Mouse (Mus musculus): ENCODE results near the gene Zfhx3.

Gene Zfhx3

DNA sequence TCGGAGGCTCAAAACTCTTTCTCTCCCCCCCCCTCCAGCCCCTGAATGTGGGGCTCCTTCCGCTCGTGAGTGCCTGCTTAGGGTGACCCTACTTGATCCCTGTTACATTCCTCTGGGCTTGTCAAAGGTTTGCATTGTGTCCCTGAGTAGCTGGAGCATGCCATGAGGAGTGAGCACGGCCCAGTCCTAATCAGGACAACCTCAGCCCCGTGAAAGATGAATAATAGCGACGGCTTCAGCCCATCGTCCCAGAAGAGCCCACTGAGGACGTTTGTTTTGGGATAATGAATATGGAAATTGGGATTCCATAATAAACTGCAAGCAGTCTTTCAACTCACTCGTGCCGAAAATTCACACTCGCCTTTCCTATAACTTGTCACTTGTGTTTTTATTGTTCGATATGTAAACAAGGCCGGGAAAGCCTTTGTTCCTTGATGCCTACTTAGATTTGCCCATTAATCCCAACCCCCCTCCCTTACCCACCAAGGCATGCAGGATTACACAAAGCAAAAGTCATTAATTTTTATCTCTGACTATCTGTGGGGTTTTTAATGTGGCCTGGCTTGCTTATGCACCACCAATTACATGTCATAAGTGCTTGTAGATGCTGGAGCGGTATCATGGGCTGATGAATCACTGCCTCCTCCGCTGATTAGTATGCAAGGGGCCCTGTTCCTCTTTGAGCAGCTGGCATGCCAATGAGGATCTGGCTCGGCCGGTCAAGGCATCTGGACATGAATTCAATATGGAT is 512.3 kb downstream of the Zfhx3 start:
- DNase-seq (ENCODE audit: inconsistent ontology term), result peak; percentile 75

DNA sequence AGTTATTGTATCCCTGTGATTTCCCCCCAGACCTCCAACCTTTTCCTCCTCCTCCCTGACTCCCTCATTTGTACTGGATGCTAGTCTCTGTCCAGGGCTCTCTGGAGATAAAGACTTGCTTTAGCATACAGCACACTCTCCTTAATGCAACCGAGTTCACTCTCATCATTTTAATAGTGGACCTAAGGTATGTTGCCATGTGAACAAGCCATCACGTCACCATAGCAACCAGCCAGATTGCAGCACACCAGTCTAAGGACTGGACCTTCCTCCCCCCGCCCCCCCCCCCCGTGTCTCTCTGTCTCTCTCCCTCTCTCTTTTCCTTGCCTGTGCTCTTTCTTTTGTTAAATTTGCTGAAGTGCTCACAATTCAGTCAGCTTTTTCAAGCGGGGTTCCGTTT is 524.2 kb downstream of the Zfhx3 start:
- DNase-seq (ENCODE audit: inconsistent ontology term), result no peak

DNA sequence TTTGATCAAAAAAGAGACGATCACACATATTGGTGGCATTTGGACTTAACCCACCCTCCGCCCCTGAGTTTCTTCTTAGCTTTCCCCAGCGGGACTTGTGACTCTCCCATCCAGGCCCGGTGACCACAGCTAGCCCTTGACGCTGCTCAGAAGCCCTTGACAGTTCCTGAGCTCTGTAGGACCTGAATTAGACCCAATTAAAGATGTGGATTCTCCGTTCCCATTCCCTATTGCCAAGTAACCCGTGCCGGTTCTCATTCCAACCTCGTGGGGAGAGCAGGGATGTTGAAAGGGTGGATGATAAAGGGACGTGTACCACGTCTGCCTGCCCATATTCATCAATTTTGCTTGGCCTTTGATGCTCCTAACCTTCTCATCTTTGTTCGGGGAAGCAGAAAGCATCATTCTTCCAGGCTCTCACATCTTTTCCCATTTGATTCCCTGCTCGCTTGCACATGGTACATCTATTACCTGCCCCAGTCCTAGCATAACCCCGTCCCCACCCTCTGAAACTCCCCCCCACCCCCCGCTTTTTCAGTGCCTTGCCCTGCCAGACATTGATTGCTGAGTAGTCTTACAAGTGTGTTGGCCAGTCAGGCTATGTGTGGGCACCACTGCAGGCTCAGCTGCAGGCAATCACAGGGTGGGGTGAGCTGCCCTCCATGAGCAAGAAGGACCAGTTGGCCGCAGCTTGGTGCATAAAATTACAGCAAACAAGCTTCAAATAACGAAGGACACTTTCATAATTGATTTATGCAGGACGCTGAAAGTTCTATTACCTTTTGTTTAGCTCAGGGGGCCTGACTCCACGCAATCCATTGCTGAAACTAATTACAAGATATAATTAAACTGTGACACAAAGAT is 525.0 kb downstream of the Zfhx3 start:
- DNase-seq (ENCODE audit: inconsistent ontology term), result no peak

DNA sequence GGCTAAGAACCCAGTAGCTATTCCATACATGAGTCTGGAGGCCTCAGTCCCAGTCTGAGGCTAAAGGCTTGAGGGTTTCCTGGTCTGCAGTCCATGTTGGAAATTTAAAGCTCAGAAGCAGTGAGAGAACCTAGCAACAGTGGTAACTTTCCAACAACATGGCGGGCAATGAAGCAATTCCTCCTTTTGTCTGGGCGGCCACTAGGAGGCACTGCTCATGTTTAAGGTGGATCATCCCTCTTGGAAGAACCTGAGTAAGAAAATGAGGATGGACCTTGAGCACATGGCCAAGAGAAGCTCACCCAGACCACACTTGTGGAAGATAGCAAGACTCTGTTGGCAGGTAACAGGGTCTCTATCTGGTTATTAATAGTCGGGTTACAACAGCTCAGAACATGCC is 527.8 kb downstream of the Zfhx3 start:
- DNase-seq (ENCODE audit: inconsistent ontology term), result no peak

DNA sequence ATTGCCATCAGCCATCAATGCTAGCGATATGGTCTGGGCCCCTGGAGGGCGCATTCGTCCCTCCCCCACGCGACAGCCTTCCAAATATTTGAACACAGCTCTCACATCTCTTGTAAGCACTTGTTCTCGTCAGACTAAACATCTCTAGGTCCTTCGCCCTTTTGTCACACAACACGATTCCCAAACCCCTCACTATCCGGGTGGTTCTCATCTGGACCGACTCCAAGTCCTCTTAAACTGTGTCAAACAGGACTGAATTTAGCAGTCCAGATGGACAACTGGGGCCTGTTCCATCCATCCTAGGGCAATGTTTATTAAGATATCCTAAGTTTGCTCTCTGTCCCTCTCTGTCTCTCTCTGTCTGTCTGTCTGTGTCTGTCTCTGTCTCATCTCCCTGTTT is 532.1 kb downstream of the Zfhx3 start:
- DNase-seq (ENCODE audit: inconsistent ontology term), result no peak

DNA sequence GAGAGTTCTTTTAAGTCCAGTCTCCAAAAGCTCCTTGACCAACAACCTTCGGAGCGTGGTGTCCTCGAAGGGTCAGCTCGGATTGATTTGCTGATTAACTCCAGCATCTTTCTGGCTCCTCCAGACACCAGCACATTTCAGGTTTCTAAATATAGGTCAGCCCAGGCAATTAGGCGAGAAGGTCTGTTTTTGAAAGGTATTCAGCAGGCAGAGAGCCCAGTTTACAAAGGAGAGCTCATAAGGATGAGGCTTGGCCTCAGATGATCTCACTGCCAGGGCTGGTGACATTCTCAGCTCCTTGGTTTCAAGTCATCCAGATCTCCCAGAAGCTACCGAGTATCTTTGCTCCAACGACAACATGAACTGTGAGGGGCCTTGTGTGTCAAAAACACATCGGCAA is 535.7 kb downstream of the Zfhx3 start:
- no peak for DNase-seq (ENCODE audit: inconsistent ontology term)

DNA sequence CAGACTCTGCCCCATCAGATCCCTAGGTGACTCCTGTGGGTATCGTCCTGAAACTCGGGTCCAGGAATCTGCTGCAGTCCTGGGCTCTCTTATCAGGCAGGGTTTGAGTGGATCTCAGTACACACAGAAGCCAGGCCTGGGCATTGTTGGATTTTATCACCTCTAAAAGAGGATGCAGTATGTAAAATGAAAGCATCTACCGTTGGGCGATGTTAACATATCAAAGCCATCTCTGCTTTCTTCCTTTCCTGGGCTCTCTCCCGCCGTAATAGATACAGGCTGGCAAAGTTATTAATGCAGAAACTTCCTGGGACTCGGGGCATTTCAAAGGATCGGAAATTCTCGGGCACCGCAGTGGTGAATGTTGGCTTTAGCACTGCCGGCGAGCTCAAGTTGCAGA is 537.7 kb downstream of the Zfhx3 start:
- DNase-seq (ENCODE audit: inconsistent ontology term), result no peak

DNA sequence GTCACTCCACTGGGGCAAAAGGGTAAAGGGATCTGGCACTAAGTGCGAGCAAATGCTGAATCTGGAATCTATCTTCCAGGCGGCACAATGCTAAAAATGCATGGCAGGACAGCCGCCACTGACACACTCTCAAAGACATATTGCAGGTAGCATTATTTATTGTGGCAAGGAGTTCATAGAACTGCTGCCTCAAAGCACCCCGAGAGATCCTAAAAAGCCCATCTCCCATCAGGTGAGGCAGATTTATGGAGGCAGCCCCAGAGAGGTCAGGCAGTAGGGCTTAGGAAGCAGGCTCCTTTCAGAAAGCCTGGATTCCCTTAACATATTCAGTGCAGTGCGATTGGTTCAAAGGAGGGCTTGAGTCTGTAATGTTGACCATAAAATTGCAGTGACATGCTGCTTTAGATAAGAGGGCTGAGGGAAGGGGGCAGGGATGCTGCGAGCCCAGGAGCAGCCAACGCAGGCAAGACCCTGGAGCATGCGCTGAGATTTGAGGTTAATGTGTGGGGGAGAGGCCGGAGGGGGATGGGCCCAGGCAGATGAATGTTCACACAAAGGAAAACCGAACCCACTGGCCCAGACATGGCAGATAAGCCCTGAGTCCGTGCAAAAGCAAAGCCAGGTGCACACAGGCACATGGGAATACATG is 538.8 kb downstream of the Zfhx3 start:
- DNase-seq (ENCODE audit: inconsistent ontology term), result no peak

DNA sequence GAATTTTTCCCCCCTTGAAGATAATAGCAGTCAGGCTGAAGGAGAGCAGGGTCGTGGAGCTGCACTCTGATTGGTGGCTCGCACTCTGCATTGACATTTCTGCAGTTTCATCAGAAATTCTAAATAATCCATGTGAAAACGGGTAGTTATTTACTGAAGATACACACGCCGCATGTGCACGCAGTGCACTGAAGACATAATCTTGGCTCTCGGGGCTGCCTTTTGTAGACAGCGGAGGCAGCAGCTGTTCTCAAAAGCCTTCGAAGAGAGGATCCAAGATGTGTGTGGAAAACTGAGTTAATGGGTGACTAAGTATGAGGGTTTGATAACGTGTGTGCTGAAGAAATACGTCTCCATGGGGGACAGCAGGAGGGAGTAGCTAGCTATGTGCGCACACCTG is 553.7 kb downstream of the Zfhx3 start:
- no peak for DNase-seq (ENCODE audit: inconsistent ontology term)

DNA sequence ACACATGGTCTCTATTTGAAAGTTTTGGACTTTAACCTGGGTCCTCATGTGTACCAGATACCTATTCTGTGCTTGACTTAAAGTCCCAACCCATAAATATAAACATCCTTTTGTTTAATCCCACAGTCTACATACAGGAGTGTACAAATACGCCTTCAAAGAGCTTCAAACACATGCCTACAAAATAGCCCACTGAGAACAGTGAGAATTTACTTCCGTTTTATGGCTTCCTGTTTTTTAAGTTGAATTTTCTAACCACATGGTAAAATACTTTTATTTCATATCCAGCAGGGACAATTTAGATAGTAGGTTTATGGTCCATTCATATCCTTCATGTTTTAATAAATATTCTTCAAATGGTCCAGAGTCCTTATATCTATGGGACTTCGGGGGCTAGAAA is 564.3 kb downstream of the Zfhx3 start:
- no peak for DNase-seq (ENCODE audit: inconsistent ontology term)

DNA sequence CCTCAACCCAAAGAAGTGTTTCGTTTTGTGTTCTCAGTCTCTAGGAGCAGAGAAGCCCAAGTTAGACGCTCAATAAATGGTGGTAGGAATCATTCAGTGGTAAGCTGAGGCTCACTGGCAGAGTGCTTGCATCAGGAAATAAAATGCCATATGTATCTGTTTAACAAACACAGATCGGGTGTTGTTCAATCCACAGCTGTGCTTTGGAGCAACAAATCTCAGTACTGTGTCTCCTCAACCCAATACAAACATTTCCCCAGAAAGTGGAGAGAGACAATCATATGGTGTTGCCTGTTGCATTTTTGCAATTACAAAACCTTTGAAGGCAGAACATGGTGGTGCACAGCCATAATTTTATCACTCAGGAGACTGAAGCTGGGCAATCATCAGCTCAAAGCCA is 565.3 kb downstream of the Zfhx3 start:
- no peak for DNase-seq (ENCODE audit: inconsistent ontology term)

DNA sequence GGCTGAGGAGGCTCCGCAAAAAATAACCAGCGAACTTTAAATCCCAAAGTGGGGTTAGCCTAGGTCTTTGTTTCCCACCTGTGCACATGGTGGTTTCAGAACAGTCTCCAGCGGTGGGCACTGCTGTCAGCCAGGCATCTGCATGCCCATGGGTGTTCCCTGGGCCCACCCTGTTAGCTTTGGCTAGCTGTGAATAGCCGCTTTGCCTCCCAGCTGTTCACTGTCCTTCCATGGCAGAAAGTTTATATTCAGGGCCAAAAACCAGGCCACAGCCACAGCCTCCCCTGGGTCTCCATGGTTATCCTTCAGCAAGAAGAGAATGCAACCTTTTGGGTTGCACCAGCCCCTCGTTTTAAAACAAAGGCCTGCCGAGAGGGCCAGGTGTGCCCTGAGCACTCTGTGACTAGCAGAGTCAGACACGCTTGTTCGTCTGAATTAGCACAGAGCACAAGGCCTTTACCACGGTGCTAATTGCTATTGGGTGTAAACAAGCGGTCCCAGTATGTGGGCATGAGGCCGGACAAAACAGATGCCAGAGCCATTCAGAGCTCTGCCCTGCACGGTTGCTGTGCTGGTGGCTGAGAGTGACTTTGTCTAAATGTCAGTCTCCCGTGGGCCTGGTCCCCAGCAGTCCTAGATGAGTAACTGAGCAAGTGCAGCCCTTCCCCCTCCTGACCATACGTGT is 568.3 kb downstream of the Zfhx3 start:
- peak; percentile 27 for DNase-seq (ENCODE audit: inconsistent ontology term)

DNA sequence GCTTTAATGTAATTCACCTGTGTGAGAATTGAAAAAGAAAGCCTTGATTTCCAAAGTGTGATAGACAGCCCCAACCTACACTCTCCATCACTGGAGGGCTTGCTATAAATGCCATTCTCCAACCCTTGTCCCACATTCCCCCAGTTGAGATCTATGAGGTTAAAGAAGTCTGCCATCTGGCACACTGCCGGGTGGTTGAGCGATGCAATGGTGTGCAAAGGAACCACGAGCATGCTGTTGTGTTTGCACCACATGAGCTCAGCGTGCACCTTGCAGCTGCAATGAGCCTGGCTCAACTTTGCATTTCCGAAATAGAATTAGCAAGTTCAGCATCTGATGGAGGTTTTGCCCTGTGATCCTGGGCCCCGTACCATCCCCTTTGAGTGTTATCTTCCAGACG is 575.7 kb downstream of the Zfhx3 start:
- no peak for DNase-seq (ENCODE audit: inconsistent ontology term)

DNA sequence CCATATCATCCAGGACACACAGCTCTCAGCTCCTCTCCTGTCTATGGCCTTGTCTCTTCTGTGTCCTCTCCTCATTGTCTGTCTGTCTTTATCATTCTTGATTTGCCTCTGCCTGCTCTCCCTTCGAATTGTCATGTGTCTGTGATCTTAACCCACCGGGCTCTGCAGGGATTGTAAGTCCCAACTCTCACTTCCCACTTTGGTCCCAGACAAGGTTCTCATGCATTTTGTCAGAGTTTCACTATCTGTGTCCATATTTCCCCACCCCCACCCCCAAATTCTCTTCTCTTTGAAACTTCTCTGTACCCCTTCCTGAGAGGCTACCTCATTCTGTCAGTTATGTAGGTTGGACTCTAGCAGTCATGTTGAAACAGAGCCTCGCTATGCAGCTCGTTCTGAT is 579.6 kb downstream of the Zfhx3 start:
- no peak for DNase-seq (ENCODE audit: inconsistent ontology term)

DNA sequence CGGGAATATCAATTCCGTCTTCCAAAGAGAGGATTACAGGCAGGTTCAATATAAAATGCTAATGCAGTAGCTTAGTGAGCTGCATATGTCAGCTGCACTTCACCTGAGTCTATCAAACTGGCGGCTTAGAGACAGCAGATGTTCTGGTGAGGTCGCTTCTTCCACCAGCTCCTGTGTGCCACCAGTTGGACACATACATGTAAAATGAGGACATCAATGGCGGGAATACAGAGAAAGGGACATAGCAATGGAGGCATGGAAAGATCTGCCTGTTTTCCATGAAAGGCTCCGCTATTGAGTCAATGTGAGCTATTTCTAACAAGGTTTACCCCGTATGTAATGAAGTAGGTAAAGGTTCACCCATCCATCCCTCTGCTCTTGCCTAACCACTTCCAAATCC is 587.0 kb downstream of the Zfhx3 start:
- no peak for DNase-seq (ENCODE audit: inconsistent ontology term)

DNA sequence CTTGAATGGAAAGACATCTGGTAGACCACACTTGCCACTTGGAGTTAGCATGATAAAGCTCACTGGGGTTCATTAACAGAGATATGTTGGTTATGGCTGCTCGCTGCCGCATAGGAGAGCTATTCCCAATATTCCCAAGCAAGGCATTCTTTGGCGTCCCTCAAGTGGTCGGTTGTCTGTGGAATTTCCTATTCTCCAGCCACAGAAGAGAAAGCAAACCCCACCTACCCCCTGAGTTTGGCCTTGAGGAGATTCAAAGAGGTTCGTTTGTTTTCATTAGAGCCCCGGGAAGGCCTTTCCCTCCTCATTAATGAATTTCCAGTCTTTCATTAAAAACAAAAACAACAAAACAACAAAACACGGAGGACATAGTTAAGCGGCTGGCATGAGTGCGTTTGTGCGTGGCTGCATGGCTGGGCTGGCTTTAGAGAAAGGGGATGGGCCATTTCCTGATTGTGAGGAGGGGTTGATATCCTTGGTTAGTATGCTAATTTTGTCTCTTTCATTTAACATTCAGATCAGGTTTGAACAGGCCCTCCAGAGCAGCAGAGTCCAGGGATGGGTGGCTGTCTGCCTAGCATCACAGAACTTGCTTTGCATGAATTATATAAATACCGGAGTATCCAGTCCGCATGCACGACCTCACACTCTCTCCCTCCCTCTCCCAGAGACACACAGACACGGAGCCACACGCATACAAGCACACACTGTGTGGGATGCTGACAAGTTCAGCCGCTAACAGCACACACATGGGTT is 592.9 kb downstream of the Zfhx3 start:
- DNase-seq (ENCODE audit: inconsistent ontology term), result no peak

DNA sequence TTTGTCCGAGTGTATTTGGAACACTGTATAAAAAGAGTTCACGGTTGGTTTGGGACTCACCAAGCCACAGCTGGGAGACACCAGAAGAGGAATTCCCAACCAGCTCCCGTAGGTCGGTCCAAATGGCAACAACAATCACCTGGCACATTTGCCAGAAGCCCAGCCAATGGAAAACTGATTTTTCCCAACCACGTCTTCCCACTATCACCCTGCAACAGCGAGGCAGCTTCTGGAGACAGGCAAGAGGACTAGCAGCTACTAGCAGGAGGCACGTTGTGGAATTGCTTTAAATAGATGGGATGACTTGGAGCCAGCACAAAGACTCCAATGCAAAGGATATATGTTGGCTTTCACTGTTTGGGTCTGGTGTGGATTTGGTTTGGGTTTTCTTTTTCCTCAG is 593.7 kb downstream of the Zfhx3 start:
- no peak for DNase-seq (ENCODE audit: inconsistent ontology term)

DNA sequence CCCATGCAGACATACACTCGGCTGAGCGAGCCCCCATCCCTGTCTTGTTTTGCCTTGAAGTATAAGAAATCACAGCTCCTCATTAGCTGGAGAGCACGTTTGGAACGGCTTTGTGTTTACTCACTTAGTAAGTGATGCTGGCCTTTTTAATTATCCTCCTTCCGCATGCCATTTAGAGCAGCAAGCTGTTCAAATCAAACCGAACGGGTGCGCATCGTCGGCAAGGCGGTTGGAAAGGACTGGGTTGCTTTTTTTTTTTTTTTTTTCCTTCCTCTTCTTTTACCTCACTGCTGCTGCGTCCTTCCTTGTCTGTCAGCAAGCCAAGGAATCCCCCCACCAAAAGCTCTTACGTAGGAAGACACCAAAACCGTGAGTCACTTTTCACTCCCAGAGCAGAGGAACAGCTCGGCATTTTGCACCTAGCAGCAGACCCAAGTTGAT is 594.5 kb downstream of the Zfhx3 start:
- DNase-seq (ENCODE audit: inconsistent ontology term), result peak; percentile 52

DNA sequence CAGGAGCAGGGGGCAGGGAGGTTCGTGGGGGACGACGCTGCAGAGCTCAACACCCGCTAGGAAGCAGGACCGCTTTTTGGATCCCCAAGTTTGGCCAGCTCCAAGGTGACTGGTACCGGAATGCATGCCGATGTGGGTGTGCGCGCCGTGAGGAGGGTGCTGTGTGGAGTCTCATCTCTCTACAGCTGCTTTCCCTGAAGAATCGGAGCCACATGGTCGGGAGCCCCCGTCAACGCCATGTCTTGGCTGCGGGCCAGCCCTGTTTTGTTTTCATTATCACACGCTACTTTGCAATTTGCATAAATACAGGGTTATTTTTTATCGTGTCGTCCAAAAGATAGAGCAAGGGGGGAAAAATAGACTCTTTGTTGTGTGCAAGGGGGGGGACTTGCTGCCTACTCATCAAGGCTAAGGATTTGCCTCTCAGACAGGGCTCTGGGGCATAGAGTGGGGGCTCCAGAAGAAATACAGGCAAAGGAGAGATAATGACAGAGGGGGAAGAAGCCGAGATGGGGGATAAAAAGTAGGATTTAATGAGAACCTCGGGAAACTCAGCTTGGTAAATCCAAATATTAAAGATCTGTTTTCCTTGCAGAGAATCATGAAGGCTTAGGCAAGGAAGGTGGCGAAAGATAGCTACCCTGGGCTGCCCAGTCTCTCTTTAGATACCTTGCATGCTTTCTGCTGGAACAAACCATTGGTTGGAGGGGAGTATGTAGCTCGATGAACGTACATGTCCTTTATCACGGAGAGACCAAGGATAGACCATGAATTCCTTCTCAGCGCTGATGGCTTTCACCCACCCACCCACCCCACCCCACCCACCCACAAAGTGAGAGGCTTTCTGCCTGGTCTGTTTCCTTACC is 595.5 kb downstream of the Zfhx3 start:
- no peak for DNase-seq (ENCODE audit: inconsistent ontology term)

DNA sequence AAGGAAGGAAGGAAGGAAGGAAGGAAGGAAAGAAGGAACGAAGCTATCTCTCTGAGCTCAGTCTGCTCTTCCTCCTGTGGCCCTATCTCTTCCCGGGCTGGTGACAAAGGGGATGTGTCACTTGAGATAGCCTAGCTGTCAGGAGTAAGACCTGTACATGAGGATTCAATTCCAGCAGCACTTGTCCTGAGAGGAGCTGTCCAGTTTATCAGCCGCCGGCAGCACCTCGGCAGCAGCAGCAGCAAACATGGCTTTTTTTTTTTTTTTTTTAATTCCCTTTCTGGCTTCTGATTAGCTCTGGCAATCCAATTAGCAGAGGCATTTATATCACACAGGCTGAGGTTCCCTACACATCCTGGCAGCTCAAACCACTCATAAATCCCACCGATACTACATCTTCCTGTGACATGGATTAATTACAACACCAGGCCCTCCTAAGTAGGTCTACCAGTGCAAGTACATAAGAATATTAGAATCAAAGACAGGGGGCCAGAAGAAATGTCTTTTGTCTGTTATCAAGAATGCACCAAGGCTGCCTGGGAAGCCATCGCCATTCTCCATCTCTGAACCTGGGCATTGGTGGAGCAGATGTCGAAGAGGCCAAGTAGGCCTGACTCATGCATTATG is 596.6 kb downstream of the Zfhx3 start:
- no peak for DNase-seq (ENCODE audit: inconsistent ontology term)
